Mouse (Mus musculus): ENCODE measurements around the gene Slc6a12. TPM values are rescaled to one million over a fixed set of nuclear protein-coding genes. Genes with fewer than 3 reads are reported as not detected.

The Slc6a12 gene
- polyA plus RNA-seq, 1 experiment from 2014 or later, result 23.6 TPM

GRCm38 (mm10) chr6:121337229-121337628 lies 5.6 kb upstream of the Slc6a12 start:
- TF ChIP-seq CTCF (IDR thresholded peaks at IDR 0.05; ENCODE audit: low read depth) (no peak), EP300 (IDR thresholded peaks at IDR 0.05; ENCODE audit: low read depth) (no peak)
- peak overlapping the region; percentile 48; the same call in 1 of the 2 replicates for H3K9ac ChIP-seq (replicated peaks)
- peaks cover 23% of the 10 kb centered on the region for H3K4me1 ChIP-seq (ENCODE audit: insufficient read depth)
- ATAC-seq, result no peak
- H3K4me3 ChIP-seq (ENCODE audit: low read depth, low read length), result peak overlapping the region; percentile 40
- H3K4me2 ChIP-seq (ENCODE audit: low read depth, low read length), result peak overlapping the region; percentile 69
- peaks cover 4% of the 10 kb centered on the region; the same call in 1 of the 2 replicates for H3K36me3 ChIP-seq (replicated peaks; ENCODE audit: insufficient read depth, low read length)
- 89% methylated on average over 9 of the region's 9 CpGs for WGBS (ENCODE audit: insufficient replicate concordance)
- no peak for DNase-seq
- H3K27ac ChIP-seq (ENCODE audit: low read depth), result peak overlapping the region; percentile 67
- H3K27me3 ChIP-seq (ENCODE audit: insufficient read depth, low read length), result no peaks in the 10 kb centered on the region
- no peaks in the 10 kb centered on the region for H3K9me3 ChIP-seq (ENCODE audit: low read length)

DNA sequence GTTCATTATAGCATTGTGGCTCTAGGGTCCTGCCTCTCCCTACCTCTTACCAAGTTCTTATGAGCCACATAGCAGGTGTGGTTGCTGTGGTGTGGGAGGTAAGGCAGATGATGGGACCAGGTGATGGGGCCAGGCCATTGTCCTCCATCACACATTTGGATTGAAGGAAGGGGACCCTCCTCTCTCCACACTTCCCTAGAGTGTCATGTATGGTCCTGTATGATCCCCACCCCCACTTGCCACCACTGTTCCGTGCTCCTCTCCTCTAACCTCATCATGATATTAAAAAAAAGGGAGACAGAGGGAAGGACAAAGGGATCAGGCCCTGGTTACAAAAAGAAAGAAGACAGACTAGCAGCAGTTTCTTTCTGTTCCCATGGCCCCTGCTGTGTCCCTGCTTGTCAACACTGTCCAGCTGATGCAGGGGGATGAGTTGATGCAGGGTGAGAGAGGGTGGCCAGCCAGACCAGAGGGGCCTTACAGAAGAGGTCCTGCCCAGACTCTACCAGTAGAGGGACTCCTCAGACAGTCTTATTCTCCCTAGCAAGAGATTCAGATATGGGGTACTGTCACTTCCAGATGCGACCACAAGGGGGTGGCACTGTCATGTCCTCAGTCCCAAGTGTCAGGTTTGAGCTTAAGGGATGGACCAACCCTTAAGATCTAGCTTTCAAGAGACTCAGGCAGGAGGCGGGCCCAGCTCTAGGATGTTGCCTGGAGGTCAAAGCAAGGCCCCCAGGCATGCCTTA lies 4.9 kb upstream of the Slc6a12 start:
- H3K9me3 ChIP-seq (ENCODE audit: low read length), result no peaks in the 10 kb centered on the region
- WGBS (ENCODE audit: insufficient replicate concordance), result 32% methylated on average over 3 of the region's 3 CpGs
- peak overlapping the region; percentile 67 for H3K27ac ChIP-seq (ENCODE audit: low read depth)
- peaks cover 2% of the 10 kb centered on the region; the same call in 1 of the 2 replicates for H3K36me3 ChIP-seq (replicated peaks; ENCODE audit: insufficient read depth, low read length)
- DNase-seq, result peak; percentile 88
- peak; percentile 70 for ATAC-seq
- TF ChIP-seq EP300 (IDR thresholded peaks at IDR 0.05; ENCODE audit: low read depth), result no peak
- TF ChIP-seq CTCF (IDR thresholded peaks at IDR 0.05; ENCODE audit: low read depth), result peak; percentile 97
- peaks cover 23% of the 10 kb centered on the region for H3K4me1 ChIP-seq (ENCODE audit: insufficient read depth)
- no peak overlapping the region for H3K4me3 ChIP-seq (ENCODE audit: low read depth, low read length)
- no peak overlapping the region for H3K9ac ChIP-seq (replicated peaks)
- H3K4me2 ChIP-seq (ENCODE audit: low read depth, low read length), result peak overlapping the region; percentile 69; the same call in 1 of the 2 replicates
- H3K27me3 ChIP-seq (ENCODE audit: insufficient read depth, low read length), result no peaks in the 10 kb centered on the region

GRCm38 (mm10) chr6:121338519-121338896 lies 4.4 kb upstream of the Slc6a12 start:
- Histone ChIP-seq H3K27ac (ENCODE audit: low read depth) (peak overlapping the region; percentile 39; the same call in 1 of the 2 replicates), H3K36me3 (replicated peaks; ENCODE audit: insufficient read depth, low read length) (0 out of 2 replicates have a peak, but pooled peaks cover 2% of the 10 kb centered on the region), H3K9me3 (ENCODE audit: low read length) (no peaks in the 10 kb centered on the region), H3K27me3 (ENCODE audit: insufficient read depth, low read length) (no peaks in the 10 kb centered on the region), H3K4me3 (ENCODE audit: low read depth, low read length) (no peak overlapping the region), H3K9ac (replicated peaks) (no peak overlapping the region), H3K4me2 (ENCODE audit: low read depth, low read length) (no peak overlapping the region), H3K4me1 (ENCODE audit: insufficient read depth) (peaks cover 26% of the 10 kb centered on the region)
- DNase-seq (peak; percentile 63), ATAC-seq (peak; percentile 70)
- TF ChIP-seq CTCF (IDR thresholded peaks at IDR 0.05; ENCODE audit: low read depth) (no peak), EP300 (IDR thresholded peaks at IDR 0.05; ENCODE audit: low read depth) (peak; percentile 39; the same call in 1 of the 2 replicates)
- WGBS (ENCODE audit: insufficient replicate concordance), result 51% methylated on average over 4 of the region's 4 CpGs

GRCm38 (mm10) chr6:121341650-121342049 lies 1.2 kb upstream of the Slc6a12 start:
- no peak overlapping the region for H3K4me2 ChIP-seq (ENCODE audit: low read depth, low read length)
- H3K9me3 ChIP-seq (ENCODE audit: low read length), result no peaks in the 10 kb centered on the region
- no peak for TF ChIP-seq CTCF (IDR thresholded peaks at IDR 0.05; ENCODE audit: low read depth)
- no peak for TF ChIP-seq EP300 (IDR thresholded peaks at IDR 0.05; ENCODE audit: low read depth)

DNA sequence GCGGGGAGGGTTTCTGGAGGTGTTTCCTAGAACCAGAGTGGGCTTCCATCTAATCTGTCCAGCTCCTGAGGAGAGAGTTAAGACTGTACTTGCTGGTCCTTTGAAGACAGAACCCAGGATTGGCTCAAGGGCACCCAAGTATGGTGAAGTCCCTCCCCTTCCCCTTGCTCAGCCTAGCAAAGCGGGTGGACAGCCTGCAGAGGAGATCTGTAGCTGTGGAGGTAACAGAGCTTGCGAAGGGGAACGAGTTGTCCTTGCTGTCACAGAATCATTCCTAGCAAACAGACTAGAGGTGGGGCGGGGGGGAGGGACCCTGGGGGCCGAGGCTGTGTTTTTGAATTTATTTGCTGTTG lies 871 bp downstream of the Slc6a12 start:
- DNase-seq (no peak), ATAC-seq (no peak)
- no peak overlapping the region for H3K4me3 ChIP-seq (ENCODE audit: low read depth, low read length)
- 59% methylated on average over 6 of the region's 6 CpGs for WGBS (ENCODE audit: insufficient replicate concordance)
- H3K36me3 ChIP-seq (replicated peaks; ENCODE audit: insufficient read depth, low read length), result 0 out of 2 replicates have a peak, but pooled peaks cover 2% of the 10 kb centered on the region
- H3K27ac ChIP-seq (ENCODE audit: low read depth), result no peak overlapping the region
- no peaks in the 10 kb centered on the region for H3K27me3 ChIP-seq (ENCODE audit: insufficient read depth, low read length)
- H3K4me1 ChIP-seq (ENCODE audit: insufficient read depth), result peaks cover 9% of the 10 kb centered on the region
- TF ChIP-seq EP300 (IDR thresholded peaks at IDR 0.05; ENCODE audit: low read depth) (no peak), CTCF (IDR thresholded peaks at IDR 0.05; ENCODE audit: low read depth) (no peak)
- H3K4me2 ChIP-seq (ENCODE audit: low read depth, low read length), result no peak overlapping the region
- no peaks in the 10 kb centered on the region for H3K9me3 ChIP-seq (ENCODE audit: low read length)
- H3K9ac ChIP-seq (replicated peaks), result no peak overlapping the region; the same call in 1 of the 2 replicates

More at GRCm38 (mm10) chr6:121341650-121342049, 1.2 kb upstream of the Slc6a12 start:
- H3K4me3 ChIP-seq (ENCODE audit: low read depth, low read length), result no peak overlapping the region
- 0 out of 2 replicates have a peak overlapping the region, but pooled peaks have one; percentile 42 for H3K27ac ChIP-seq (ENCODE audit: low read depth)
- ATAC-seq (no peak), DNase-seq (no peak)
- 41% methylated on average over 6 of the region's 6 CpGs for WGBS (ENCODE audit: insufficient replicate concordance)
- no peak overlapping the region for H3K9ac ChIP-seq (replicated peaks)
- peaks cover 23% of the 10 kb centered on the region for H3K4me1 ChIP-seq (ENCODE audit: insufficient read depth)
- H3K36me3 ChIP-seq (replicated peaks; ENCODE audit: insufficient read depth, low read length), result 0 out of 2 replicates have a peak, but pooled peaks cover 2% of the 10 kb centered on the region
- H3K27me3 ChIP-seq (ENCODE audit: insufficient read depth, low read length), result no peaks in the 10 kb centered on the region

DNA sequence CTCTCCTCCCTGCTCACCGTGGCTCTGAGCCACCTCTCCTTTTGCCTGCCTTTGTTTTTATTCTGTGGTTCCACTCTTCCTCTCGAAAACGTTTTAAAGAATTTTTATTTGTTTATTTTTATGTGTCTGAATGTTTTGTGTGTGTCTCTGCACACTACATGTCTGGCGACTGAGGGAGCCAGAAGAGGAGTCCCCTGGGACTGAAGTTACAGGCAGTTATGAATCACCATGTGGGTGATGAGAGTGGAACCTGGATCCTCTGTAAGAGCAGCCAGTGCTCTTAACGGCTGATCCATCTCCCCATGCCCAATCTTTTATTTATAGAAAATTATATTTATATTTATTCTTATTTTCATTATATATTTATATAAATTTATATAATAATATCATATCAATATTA lies 1.5 kb downstream of the Slc6a12 start:
- DNase-seq (no peak), ATAC-seq (no peak)
- no peaks in the 10 kb centered on the region for H3K9me3 ChIP-seq (ENCODE audit: low read length)
- no peak overlapping the region for H3K4me3 ChIP-seq (ENCODE audit: low read depth, low read length)
- peaks cover 9% of the 10 kb centered on the region for H3K4me1 ChIP-seq (ENCODE audit: insufficient read depth)
- no peak for TF ChIP-seq CTCF (IDR thresholded peaks at IDR 0.05; ENCODE audit: low read depth)
- TF ChIP-seq EP300 (IDR thresholded peaks at IDR 0.05; ENCODE audit: low read depth), result no peak
- H3K27ac ChIP-seq (ENCODE audit: low read depth), result no peak overlapping the region
- H3K27me3 ChIP-seq (ENCODE audit: insufficient read depth, low read length), result no peaks in the 10 kb centered on the region
- no peak overlapping the region for H3K9ac ChIP-seq (replicated peaks)
- WGBS (ENCODE audit: insufficient replicate concordance), result 51% methylated on average over 5 of the region's 5 CpGs
- H3K36me3 ChIP-seq (replicated peaks; ENCODE audit: insufficient read depth, low read length), result 0 out of 2 replicates have a peak, but pooled peaks cover 2% of the 10 kb centered on the region
- no peak overlapping the region for H3K4me2 ChIP-seq (ENCODE audit: low read depth, low read length)
